Mouse (Mus musculus) mouse embryonic stem cell (cell line): ENCODE results near the gene Dbn1.
"Not testable (repeated sequence)": the region's sequence is repeated elsewhere in the genome, so short reads cannot be mapped to it uniquely, and the experiment has no call there.

Source experiments
- in situ Hi-C, 2 experiments: fragments of 300-500 bp; cut with MboI; formaldehyde crosslinking; loops; 1 replicate in 1 of 2; 3 replicates in 1 of 2; pipeline ENCODE4 v1.14.3; 2019 to 2020; ENCODE audit warnings: low sequenced_read_pairs in 2 of 2, low pct_unique_long_range_greater_than_20kb in 1 of 2, mixed read lengths in 1 of 2; ENCODE audit not compliant: unreplicated experiment in 1 of 2

Dbn1 gene

DNA sequence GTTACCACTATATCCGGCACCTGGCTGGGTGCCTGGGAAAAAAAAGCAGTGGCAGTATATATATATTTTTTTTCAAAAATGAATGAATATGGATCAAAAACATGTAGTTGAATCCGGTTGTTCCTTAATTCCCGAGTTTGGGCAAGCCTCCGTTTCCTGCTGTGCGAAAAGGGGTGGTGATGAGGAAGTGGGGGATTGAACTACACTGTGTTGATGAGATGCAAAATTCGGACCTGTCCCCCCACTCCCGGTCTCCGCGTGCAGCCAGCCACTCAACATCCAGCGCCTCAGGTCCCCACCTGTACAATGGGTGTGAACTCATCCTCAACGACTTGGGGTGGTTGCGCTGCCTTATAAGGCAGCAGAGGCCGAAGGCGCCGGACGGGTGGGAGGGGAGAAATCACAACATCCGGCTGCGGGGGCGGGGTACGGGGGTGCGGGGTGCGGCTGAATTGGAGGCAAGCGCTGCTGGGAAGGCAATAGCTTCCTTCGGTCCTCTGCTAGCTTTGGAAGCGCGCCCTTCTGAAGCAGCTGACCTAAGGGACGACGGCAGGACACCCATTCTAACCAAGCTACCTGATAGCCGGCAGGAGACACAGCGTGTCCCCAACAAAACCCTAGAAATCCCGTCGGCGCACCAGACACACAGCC, 43.5 kb downstream of the Dbn1 start:
- in situ Hi-C loops, result no loop called here

DNA sequence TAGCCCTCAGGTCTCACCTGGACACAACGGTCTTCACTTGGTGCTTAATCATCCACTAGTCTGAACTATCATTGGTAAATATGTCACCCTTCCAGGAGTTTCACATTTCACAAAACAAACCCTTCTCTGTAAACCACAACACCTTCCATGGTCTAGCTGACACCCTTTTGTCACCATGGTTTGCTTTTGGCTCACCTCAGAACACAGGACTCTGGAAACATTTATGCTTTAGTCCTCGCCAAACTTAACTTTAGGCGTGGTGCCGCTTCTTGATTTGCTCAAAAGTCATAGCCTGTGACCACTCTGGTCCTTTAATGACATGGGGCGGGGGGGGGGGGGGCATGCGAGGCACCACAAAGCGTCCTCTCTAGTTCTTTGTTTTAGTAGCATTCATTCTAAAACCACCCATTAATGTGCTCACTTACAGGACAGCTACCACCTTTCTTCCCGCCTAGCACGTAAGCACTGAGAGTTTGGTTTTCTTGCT, 44.1 kb downstream of the Dbn1 start:
- in situ Hi-C loops, result no loop called here

DNA sequence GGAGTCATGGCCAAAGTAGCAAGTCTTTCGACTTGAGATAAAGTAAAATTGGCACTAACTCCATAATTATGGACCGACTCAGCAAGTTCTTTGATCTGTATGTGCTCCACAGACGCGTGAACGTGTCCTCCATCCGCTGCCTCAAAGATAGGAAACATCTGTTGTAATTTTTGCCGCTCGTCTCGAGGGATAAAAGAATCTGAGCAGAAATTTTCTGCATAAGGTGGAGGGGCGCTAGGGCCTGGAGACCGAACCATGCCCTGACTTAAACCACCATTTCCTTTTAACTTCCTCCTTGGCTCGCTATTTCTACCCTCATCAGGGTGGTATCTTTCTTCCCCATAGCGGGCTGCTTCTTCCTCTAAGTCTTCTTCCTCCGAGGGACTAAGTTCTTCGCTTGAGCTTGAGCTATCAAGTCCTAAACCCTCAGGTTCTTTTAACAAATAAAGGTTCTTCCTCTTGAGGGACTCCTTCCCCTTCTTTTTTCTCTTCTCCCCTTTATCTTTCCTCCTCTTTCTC, 50.7 kb downstream of the Dbn1 start:
- in situ Hi-C loops, result not testable (repeated sequence)

DNA sequence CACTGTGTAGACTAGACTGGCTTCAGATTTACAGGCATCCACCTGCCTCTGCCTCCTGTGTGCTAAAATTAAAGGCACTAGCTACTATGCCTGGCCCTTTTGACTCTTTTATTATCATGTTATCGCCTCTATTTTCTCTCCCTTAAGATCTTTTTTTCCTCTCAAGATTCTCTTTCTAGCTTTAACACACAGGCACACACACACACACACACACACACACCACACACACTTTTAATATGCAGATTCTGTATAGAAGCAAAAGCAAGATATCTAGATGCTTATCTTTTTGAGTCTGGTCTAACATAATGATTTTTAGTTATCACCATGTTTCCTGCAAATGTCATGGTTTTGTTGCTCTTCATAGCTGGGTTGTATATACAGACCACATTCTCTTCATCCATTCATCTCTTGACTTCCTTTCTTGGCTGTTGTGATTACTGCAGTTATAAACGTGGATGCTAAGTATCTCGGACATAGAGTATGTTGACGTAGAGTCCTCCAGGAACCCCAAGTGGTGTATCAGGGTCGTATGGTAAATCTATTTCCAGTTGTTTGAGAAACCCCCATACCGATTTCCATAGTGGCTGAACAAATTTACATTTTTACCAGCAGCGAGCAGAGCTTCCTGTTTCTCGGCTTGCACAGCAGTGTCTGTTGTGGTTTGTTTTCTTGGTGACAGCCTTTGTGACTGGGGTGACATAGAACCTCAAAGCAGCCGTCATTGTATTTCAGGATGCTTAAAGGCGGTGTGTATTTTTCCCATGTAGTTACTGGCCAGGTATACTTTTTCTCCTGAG, 55.8 kb downstream of the Dbn1 start:
- in situ Hi-C loops, result no loop called here

DNA sequence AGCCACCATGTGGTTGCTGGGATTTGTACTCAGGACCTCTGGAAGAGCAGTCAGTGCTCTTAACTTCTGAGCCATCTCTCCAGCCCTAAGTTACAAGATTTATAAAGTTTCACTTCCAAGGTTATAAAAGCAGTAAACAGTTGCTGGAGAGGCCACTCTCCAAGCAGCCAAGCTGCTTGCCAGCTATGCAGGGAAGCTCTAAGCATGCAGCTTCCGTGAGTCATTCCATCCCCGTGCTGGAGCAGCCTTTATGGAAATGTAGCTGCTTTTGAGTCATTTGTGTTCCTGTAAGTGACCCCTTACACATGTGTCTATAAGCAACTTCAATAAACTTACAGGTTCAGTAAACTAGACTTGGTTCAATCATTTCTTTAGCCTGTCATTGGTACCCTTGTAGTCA, 57.3 kb downstream of the Dbn1 start:
- in situ Hi-C loops, result no loop called here

DNA sequence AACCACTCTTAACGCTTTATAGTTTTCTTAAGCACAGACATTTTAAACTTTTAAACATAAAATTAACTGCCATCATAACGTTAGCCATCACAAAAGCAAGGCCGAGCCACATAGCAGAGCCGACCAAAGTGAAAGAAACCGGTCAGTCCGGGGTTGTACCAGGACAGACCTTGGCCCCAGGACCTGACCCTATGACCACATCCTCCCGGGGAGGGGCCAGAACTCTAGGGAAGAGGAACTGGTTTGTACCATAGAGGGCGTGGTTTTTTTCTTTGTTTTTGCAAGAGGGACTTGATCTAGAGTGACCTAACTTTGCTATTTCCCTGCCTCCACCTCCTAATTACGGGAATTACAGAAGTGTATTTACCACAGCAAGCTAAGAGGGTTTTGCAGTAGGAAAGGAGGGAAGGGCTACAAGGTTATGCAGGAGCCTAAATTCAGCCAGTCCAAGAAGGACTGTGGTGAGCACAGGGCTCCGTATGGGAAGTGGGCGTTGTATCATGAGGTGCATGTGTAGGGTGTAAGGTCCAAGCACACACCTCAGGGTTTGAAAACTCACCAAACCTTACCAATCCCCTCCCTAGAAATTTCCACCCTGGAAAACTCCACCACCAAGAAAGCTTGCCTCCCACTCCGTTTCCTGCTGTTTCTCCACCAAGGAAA, 58.6 kb downstream of the Dbn1 start:
- in situ Hi-C loops, result no loop called here

DNA sequence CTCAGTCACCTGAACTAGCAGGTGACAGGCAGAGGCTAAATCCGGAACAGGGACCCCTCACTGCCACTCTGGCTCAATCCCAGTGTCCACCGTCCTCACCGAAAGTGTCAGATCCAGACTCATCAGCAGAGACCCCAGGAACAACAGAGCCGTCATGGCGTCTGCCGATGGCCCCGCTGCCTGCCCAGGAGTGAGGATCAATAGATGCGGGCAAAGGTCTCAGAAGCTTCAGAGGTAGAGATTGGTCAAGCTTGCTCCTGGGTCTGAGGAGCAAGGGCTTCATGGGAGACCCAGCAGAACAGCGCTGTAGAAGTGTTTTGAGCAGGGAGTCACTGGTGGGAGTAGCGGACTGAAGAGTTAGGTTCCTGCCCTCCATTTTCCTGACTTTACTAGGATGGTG, 61.3 kb downstream of the Dbn1 start, which contains the start of gene F12:
Gene F12, minus strand, starts transcription at position 181 of the 400 bp plus-strand sequence.
- in situ Hi-C loops, result no loop called here
